Mouse (Mus musculus) neural tube, embryonic 10.5 days (tissue): ENCODE measurements around the gene Parp16.
"Not testable (repeated sequence)": the region's sequence is repeated elsewhere in the genome, so short reads cannot be mapped to it uniquely, and the experiment has no call there.

Experiments used
- DNase-seq: peaks from one replicate; pipeline ENCODE4 v3.0.0-alpha.2; 2017; ENCODE audit warnings: low spot score; ENCODE audit errors: extremely low spot score

The Parp16 gene

DNA sequence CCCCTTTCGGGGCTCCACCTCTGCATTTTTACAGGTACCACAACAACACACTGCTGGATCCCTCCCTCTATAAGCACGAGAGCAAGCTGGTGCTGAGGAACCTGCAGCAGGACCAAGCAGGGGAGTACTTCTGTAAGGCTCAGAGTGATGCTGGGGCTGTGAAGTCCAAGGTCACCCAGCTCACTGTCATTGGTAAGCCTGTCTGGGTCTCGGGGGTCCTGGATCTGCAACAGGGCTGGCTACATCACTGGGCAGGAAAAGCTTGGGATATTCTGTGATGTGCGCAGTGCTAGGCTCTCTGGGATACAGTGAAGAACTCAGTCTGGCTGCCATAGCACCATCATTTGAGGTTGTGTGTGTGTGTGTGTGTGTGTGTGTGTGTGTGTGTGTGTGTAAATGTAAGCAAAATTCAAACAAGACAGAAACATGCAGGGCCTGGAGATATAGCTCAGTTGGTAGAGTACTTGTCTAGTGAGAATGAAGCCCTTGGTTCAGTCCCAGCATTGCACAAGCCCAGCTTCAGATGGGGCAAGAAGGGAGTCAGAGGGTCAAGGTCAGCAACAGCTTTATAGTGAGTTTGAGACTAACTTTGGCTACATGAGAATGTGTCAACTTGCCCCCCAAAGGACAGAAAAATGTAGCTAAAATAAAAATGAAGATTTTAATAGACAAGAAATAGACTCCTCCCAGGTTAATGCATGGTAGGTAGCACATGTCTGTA, 80.8 kb downstream of the Parp16 start:
- DNase-seq = no peak

DNA sequence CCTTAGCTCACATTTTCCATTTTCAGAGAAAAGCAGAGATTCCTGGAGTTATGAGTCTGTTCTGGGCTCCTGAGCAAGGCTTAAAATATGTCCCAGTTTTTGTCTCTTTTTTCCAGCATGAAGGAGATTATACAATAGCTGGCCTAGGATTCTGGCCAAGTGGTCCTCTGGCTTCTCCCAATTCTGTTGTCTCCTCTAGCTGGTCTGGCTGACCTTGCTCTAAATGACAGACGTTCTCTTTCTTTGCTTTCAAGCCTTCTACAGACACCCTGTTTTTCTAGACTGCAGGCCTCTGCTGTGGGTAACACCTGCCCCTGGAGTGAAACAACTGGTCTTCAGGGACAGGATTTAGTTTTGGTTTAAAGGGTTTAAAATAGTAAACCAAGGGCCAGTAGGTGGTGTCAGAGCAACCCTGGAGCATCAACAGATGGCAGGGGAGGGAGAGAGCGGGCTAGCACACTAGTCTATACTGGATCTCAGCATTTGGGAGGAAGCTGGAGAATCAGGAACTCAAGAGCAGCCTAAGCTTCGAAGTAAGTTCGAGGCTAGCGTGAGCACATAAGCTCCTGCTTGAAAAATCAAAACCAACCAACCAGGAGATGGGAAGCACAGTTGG, 86.5 kb downstream of the Parp16 start:
- DNase-seq = no peak

DNA sequence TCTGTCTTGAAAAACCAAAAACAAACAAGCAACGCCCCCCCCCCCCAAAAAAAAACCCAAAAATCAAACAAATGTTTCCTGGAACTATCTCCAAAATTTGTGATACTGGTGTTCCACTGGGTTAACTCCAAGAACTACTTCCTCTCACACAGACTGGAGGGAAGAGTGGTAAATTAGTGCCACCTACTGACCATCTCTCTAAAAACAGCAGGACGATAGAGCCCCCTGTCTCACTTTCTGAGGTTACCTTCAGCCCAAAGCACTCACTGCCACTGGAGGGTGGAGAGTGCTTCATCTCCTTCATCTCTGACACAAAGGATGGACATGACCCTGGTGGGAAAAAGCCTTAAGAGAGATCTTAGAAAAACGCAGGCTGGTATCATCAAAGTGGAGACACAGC, 88.1 kb downstream of the Parp16 start:
- DNase-seq = no peak

DNA sequence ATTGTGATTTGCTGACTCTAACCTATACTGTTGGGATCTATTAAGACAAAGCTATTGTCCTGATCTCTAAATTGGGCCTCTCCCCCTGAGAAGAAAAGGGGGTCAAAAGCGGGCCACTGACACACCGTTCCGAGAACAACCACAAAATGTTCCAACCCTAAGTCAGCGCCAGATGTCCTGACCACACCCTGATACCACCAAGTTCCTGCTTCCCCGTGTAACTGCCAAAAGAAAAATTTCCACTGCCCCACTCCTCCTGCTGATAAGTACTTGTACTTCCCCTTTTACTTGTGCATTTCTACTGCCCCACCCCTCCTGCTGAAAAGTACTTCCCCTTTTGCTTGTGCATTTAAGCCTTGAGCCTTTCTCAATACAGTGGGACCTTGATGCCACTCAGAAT, 93.1 kb downstream of the Parp16 start:
- not testable (repeated sequence) for DNase-seq
